Mouse (Mus musculus) intestine, embryonic 15.5 days (tissue): ENCODE results near the gene Lifr. TPM values are rescaled to one million over a fixed set of nuclear protein-coding genes. Genes with fewer than 3 reads are reported as not detected.

Source experiments
- ATAC-seq: fragments of 200-750 bp; cut with Nextera tagmentation; 2 replicates; pipeline ENCODE4 v1.8.0; 2017; ENCODE audit warnings: moderate TSS enrichment, moderate library complexity
- H3K27ac ChIP-seq: fragments of 300-500 bp; sonication (generic); 2 replicates; pipeline ENCODE4 v1.5.1; 2015; ENCODE audit warnings: mild to moderate bottlenecking, inconsistent platforms
- H3K27me3 ChIP-seq: fragments of 300-500 bp; sonication (generic); replicated peaks from 2 replicates; pipeline ENCODE4 v1.6.1; 2015; ENCODE audit warnings: inconsistent platforms
- H3K36me3 ChIP-seq: fragments of 300-500 bp; sonication (generic); 2 replicates; pipeline ENCODE4 v1.6.1; 2015; ENCODE audit warnings: inconsistent platforms
- H3K4me1 ChIP-seq: fragments of 300-500 bp; sonication (generic); replicated peaks from 2 replicates; pipeline ENCODE4 v1.6.1; 2015; ENCODE audit warnings: inconsistent platforms
- H3K4me2 ChIP-seq: fragments of 300-500 bp; sonication (generic); replicated peaks from 2 replicates; pipeline ENCODE4 v1.6.1; 2015; ENCODE audit warnings: mild to moderate bottlenecking, inconsistent platforms
- H3K4me3 ChIP-seq: fragments of 300-500 bp; sonication (generic); replicated peaks from 2 replicates; pipeline ENCODE4 v1.5.1; 2015; ENCODE audit warnings: inconsistent platforms
- H3K9ac ChIP-seq: fragments of 300-500 bp; sonication (generic); 2 replicates; pipeline ENCODE4 v1.6.1; 2015; ENCODE audit warnings: inconsistent platforms
- H3K9me3 ChIP-seq: fragments of 300-500 bp; sonication (generic); 2 replicates; pipeline ENCODE4 v1.6.1; 2016; ENCODE audit warnings: inconsistent platforms
- WGBS: fragments of 180-500 bp; shearing (Covaris S2); methylation state at CpG from one replicate; pipeline ENCODE4 v1.1.7; 2015; 5-methylcytosine and 5-hydroxymethylcytosine counted together
- polyA plus RNA-seq: library from polyadenylated mRNA; unstranded; fragments of >200 nt; fragmentation: Nextera tagmentation; extraction: Ambion mirVana; gene quantifications from 2 replicates; pipeline ENCODE4 v1.2.1, GENCODE M21; 2015

Gene Lifr
- polyA plus RNA-seq, 1 experiment from 2014 or later, result 17.4 TPM

GRCm38 (mm10) chr15:7084780-7085497 is 5.5 kb upstream of the Lifr start:
- Histone ChIP-seq H3K9me3 (no peaks in the 10 kb centered on the region), H3K36me3 (no peaks in the 10 kb centered on the region), H3K27me3 (no peaks in the 10 kb centered on the region), H3K27ac (no peak overlapping the region), H3K4me1 (peaks cover 6% of the 10 kb centered on the region; the same call in 1 of the 2 replicates), H3K9ac (no peak overlapping the region), H3K4me3 (no peak overlapping the region), H3K4me2 (0 out of 2 replicates have a peak overlapping the region, but pooled peaks have one; percentile 12)
- ATAC-seq, result peak; percentile 66; the same call in 1 of the 2 replicates
- 15% methylated on average over 8 of the region's 8 CpGs for WGBS

GRCm38 (mm10) chr15:7088691-7089090 is 1.7 kb upstream of the Lifr start:
- Histone ChIP-seq H3K9ac (no peak overlapping the region), H3K36me3 (no peaks in the 10 kb centered on the region), H3K4me2 (no peak overlapping the region), H3K4me1 (peaks cover 8% of the 10 kb centered on the region; the same call in 1 of the 2 replicates), H3K27me3 (no peaks in the 10 kb centered on the region), H3K27ac (no peak overlapping the region), H3K9me3 (no peaks in the 10 kb centered on the region), H3K4me3 (no peak overlapping the region)
- WGBS, result 72% methylated on average over 2 of the region's 2 CpGs
- no peak for ATAC-seq

- no peak overlapping the region for H3K4me3 ChIP-seq
- no peaks in the 10 kb centered on the region for H3K9me3 ChIP-seq
- no peaks in the 10 kb centered on the region for H3K36me3 ChIP-seq
- WGBS, result 32% methylated on average over 8 of the region's 8 CpGs
- H3K27ac ChIP-seq, result no peak overlapping the region
- 0 out of 2 replicates have a peak, but pooled peaks cover 2% of the 10 kb centered on the region for H3K4me1 ChIP-seq
- no peak overlapping the region for H3K9ac ChIP-seq
- H3K4me2 ChIP-seq, result no peak overlapping the region
- H3K27me3 ChIP-seq, result no peaks in the 10 kb centered on the region
- no peak for ATAC-seq
Measured at GRCm38 (mm10) chr15:7092321-7092720, 1.9 kb downstream of the Lifr start.

GRCm38 (mm10) chr15:7099406-7099805 is 9.0 kb downstream of the Lifr start:
- H3K4me3 ChIP-seq, result no peak overlapping the region
- H3K9ac ChIP-seq, result no peak overlapping the region
- H3K36me3 ChIP-seq, result no peaks in the 10 kb centered on the region
- no peak overlapping the region for H3K27ac ChIP-seq
- H3K27me3 ChIP-seq, result no peaks in the 10 kb centered on the region
- no peak overlapping the region for H3K4me2 ChIP-seq
- WGBS, result 82% methylated on average over 1 of the region's 1 CpGs
- H3K4me1 ChIP-seq, result no peaks in the 10 kb centered on the region
- no peak for ATAC-seq
- no peaks in the 10 kb centered on the region for H3K9me3 ChIP-seq

- H3K9ac ChIP-seq, result no peak overlapping the region
- no peak for ATAC-seq
- H3K27ac ChIP-seq, result no peak overlapping the region
- no peaks in the 10 kb centered on the region for H3K36me3 ChIP-seq
- H3K4me2 ChIP-seq, result no peak overlapping the region
- H3K27me3 ChIP-seq, result no peaks in the 10 kb centered on the region
- no peak overlapping the region for H3K4me3 ChIP-seq
- 0 out of 2 replicates have a peak, but pooled peaks cover 3% of the 10 kb centered on the region for H3K4me1 ChIP-seq
- WGBS, result 85% methylated on average over 6 of the region's 6 CpGs
- H3K9me3 ChIP-seq, result no peaks in the 10 kb centered on the region
Measured at GRCm38 (mm10) chr15:7100226-7100625, 9.8 kb downstream of the Lifr start.

- Histone ChIP-seq H3K9ac (no peak overlapping the region), H3K9me3 (no peaks in the 10 kb centered on the region), H3K4me2 (no peak overlapping the region), H3K27me3 (no peaks in the 10 kb centered on the region), H3K4me3 (no peak overlapping the region), H3K27ac (no peak overlapping the region), H3K36me3 (no peaks in the 10 kb centered on the region), H3K4me1 (0 out of 2 replicates have a peak, but pooled peaks cover 3% of the 10 kb centered on the region)
- WGBS, result 88% methylated on average over 2 of the region's 2 CpGs
- no peak for ATAC-seq
Measured at GRCm38 (mm10) chr15:7103051-7103450, 12.6 kb downstream of the Lifr start.

- Histone ChIP-seq H3K27me3 (no peaks in the 10 kb centered on the region), H3K36me3 (no peaks in the 10 kb centered on the region), H3K27ac (no peak overlapping the region), H3K4me3 (no peak overlapping the region), H3K4me1 (0 out of 2 replicates have a peak, but pooled peaks cover 3% of the 10 kb centered on the region), H3K4me2 (no peak overlapping the region), H3K9ac (no peak overlapping the region), H3K9me3 (no peaks in the 10 kb centered on the region)
- WGBS, result 26% methylated on average over 5 of the region's 5 CpGs
- ATAC-seq, result 0 out of 2 replicates have a peak, but pooled peaks have one; percentile 28
Measured at GRCm38 (mm10) chr15:7105224-7105623, 14.8 kb downstream of the Lifr start.

- H3K36me3 ChIP-seq, result no peaks in the 10 kb centered on the region
- no peak overlapping the region for H3K27ac ChIP-seq
- ATAC-seq, result no peak
- H3K4me1 ChIP-seq, result 0 out of 2 replicates have a peak, but pooled peaks cover 3% of the 10 kb centered on the region
- H3K9me3 ChIP-seq, result no peaks in the 10 kb centered on the region
- H3K4me3 ChIP-seq, result no peak overlapping the region
- H3K4me2 ChIP-seq, result no peak overlapping the region
- H3K9ac ChIP-seq, result no peak overlapping the region
- no peaks in the 10 kb centered on the region for H3K27me3 ChIP-seq
- WGBS, result 86% methylated on average over 6 of the region's 6 CpGs
Measured at GRCm38 (mm10) chr15:7108160-7108559, 17.7 kb downstream of the Lifr start.

GRCm38 (mm10) chr15:7112227-7112907 is 22.0 kb downstream of the Lifr start:
- H3K4me1 ChIP-seq, result no peaks in the 10 kb centered on the region
- H3K9me3 ChIP-seq, result no peaks in the 10 kb centered on the region
- WGBS, result 68% methylated on average over 6 of the region's 6 CpGs
- no peak overlapping the region for H3K4me2 ChIP-seq
- H3K27me3 ChIP-seq, result no peaks in the 10 kb centered on the region
- no peaks in the 10 kb centered on the region for H3K36me3 ChIP-seq
- no peak for ATAC-seq
- no peak overlapping the region for H3K9ac ChIP-seq
- no peak overlapping the region for H3K4me3 ChIP-seq
- H3K27ac ChIP-seq, result no peak overlapping the region

GRCm38 (mm10) chr15:7113906-7114305 is 23.5 kb downstream of the Lifr start:
- H3K4me3 ChIP-seq, result no peak overlapping the region
- no peaks in the 10 kb centered on the region for H3K36me3 ChIP-seq
- H3K27ac ChIP-seq, result no peak overlapping the region
- no peaks in the 10 kb centered on the region for H3K4me1 ChIP-seq
- 77% methylated on average over 3 of the region's 3 CpGs for WGBS
- ATAC-seq, result no peak
- H3K4me2 ChIP-seq, result no peak overlapping the region
- no peak overlapping the region for H3K9ac ChIP-seq
- H3K9me3 ChIP-seq, result no peaks in the 10 kb centered on the region
- no peaks in the 10 kb centered on the region for H3K27me3 ChIP-seq

- Histone ChIP-seq H3K36me3 (no peaks in the 10 kb centered on the region), H3K4me1 (no peaks in the 10 kb centered on the region), H3K27me3 (no peaks in the 10 kb centered on the region), H3K9me3 (no peaks in the 10 kb centered on the region), H3K4me3 (no peak overlapping the region), H3K9ac (no peak overlapping the region), H3K27ac (no peak overlapping the region), H3K4me2 (no peak overlapping the region)
- no peak for ATAC-seq
- 74% methylated on average over 7 of the region's 7 CpGs for WGBS
Measured at GRCm38 (mm10) chr15:7115326-7116003, 25.1 kb downstream of the Lifr start.

GRCm38 (mm10) chr15:7116216-7116615 is 25.8 kb downstream of the Lifr start:
- Histone ChIP-seq H3K4me2 (no peak overlapping the region), H3K9me3 (no peaks in the 10 kb centered on the region), H3K4me1 (no peaks in the 10 kb centered on the region), H3K4me3 (no peak overlapping the region), H3K27me3 (no peaks in the 10 kb centered on the region), H3K36me3 (no peaks in the 10 kb centered on the region), H3K27ac (no peak overlapping the region), H3K9ac (no peak overlapping the region)
- ATAC-seq, result no peak
- 81% methylated on average over 1 of the region's 1 CpGs for WGBS
